Mouse (Mus musculus) CH12.LX (cell line): ENCODE measurements around the gene Magea2. TPM values are rescaled to one million over a fixed set of nuclear protein-coding genes. Genes with fewer than 3 reads are reported as not detected.

ENCODE experiments used
- polyA plus RNA-seq: library from polyadenylated mRNA; unstranded; fragments of >175 nt; gene quantifications from 2 replicates; pipeline ENCODE4 v1.2.1, GENCODE M21; 2012; ENCODE audit warnings: low read depth; ENCODE audit not compliant: insufficient read length
- total RNA-seq, 2 experiments: library from RNA; depleted of rRNA; stranded (reverse); fragments of 300-350 nt in 1 of 2; fragments of >200 nt in 1 of 2; gene quantifications; 2 replicates each; pipeline ENCODE4 v1.2.3; 2012 to 2014

Gene Magea2
- total and polyA plus RNA-seq, 3 experiments: not detected

Other genes starting within 250 kb of the Magea2 start
- gene Cldn34b1, start 203.4 kb downstream of the Magea2 start, total RNA-seq (2012; rRNA removed): not detected in 2 replicates
- gene Cldn34b1, start 203.4 kb downstream of the Magea2 start, total RNA-seq (2014; rRNA removed): not detected in 2 replicates
- gene Cldn34b1, start 203.4 kb downstream of the Magea2 start, polyA plus RNA-seq: not detected in 2 replicates
- gene Magea6, start 157.7 kb downstream of the Magea2 start, total RNA-seq (2012; rRNA removed): not detected in 2 replicates
- gene Magea6, start 157.7 kb downstream of the Magea2 start, total RNA-seq (2014; rRNA removed): not detected in 2 replicates
- gene Magea6, start 157.7 kb downstream of the Magea2 start, polyA plus RNA-seq: not detected in 2 replicates
- not detected in 2 replicates for gene Magea3, start 144.2 kb downstream of the Magea2 start, total RNA-seq (2012; rRNA removed)
- gene Magea3, start 144.2 kb downstream of the Magea2 start, total RNA-seq (2014; rRNA removed): not detected in 2 replicates
- not detected in 2 replicates for gene Magea3, start 144.2 kb downstream of the Magea2 start, polyA plus RNA-seq
- not detected in 2 replicates for gene Magea8, start 97.8 kb downstream of the Magea2 start, total RNA-seq (2012; rRNA removed)
- gene Magea8, start 97.8 kb downstream of the Magea2 start, total RNA-seq (2014; rRNA removed): not detected in 2 replicates
- gene Magea8, start 97.8 kb downstream of the Magea2 start, polyA plus RNA-seq: not detected in 2 replicates
- gene Magea5, start 30.5 kb downstream of the Magea2 start, total RNA-seq (2012; rRNA removed): not detected in 2 replicates
- not detected in 2 replicates for gene Magea5, start 30.5 kb downstream of the Magea2 start, total RNA-seq (2014; rRNA removed)
- gene Magea5, start 30.5 kb downstream of the Magea2 start, polyA plus RNA-seq: not detected in 2 replicates
- not detected in 2 replicates for gene Magea1, start 3.9 kb downstream of the Magea2 start, total RNA-seq (2012; rRNA removed)
- gene Magea1, start 3.9 kb downstream of the Magea2 start, total RNA-seq (2014; rRNA removed): not detected in 2 replicates
- not detected in 2 replicates for gene Magea1, start 3.9 kb downstream of the Magea2 start, polyA plus RNA-seq
- gene Cldn34b2, start 34.7 kb upstream of the Magea2 start, total RNA-seq (2012; rRNA removed): not detected in 2 replicates
- gene Cldn34b2, start 34.7 kb upstream of the Magea2 start, total RNA-seq (2014; rRNA removed): not detected in 2 replicates
- not detected in 2 replicates for gene Cldn34b2, start 34.7 kb upstream of the Magea2 start, polyA plus RNA-seq
- gene Sat1, start 122.8 kb upstream of the Magea2 start, total RNA-seq (2012; rRNA removed): 68.8 and 92.6 TPM in 2 replicates
- 112 and 114 TPM in 2 replicates for gene Sat1, start 122.8 kb upstream of the Magea2 start, total RNA-seq (2014; rRNA removed)
- 56.7 and 58.3 TPM in 2 replicates for gene Sat1, start 122.8 kb upstream of the Magea2 start, polyA plus RNA-seq
- 39.1 and 44.7 TPM in 2 replicates for gene Acot9, start 168.8 kb upstream of the Magea2 start, total RNA-seq (2012; rRNA removed)
- 70.6 and 89.5 TPM in 2 replicates for gene Acot9, start 168.8 kb upstream of the Magea2 start, total RNA-seq (2014; rRNA removed)
- 45.4 and 46.2 TPM in 2 replicates for gene Acot9, start 168.8 kb upstream of the Magea2 start, polyA plus RNA-seq
- 192 and 208 TPM in 2 replicates for gene Prdx4, start 247.1 kb upstream of the Magea2 start, total RNA-seq (2012; rRNA removed)
- gene Prdx4, start 247.1 kb upstream of the Magea2 start, total RNA-seq (2014; rRNA removed): 193 and 194 TPM in 2 replicates
- 87.3 and 101 TPM in 2 replicates for gene Prdx4, start 247.1 kb upstream of the Magea2 start, polyA plus RNA-seq